Mouse (Mus musculus): Measurements from ENCODE around the gene Gpbp1l1. TPM values are rescaled to one million over a fixed set of nuclear protein-coding genes. Genes with fewer than 3 reads are reported as not detected.

The Gpbp1l1 gene
- polyA plus RNA-seq, 1 experiment: 107 TPM

- Histone ChIP-seq H3K4me1 (ENCODE audit: control insufficient read depth, insufficient read depth, low read length) (peaks cover 3% of the 10 kb centered on the region), H3K4me3 (ENCODE audit: low read depth, low read length) (peak overlapping the region; percentile 77), H3K9me3 (replicated peaks; ENCODE audit: control insufficient read depth, insufficient read depth, low read length, poor library complexity, severe bottlenecking) (no peaks in the 10 kb centered on the region), H3K36me3 (ENCODE audit: control insufficient read depth, insufficient read depth, low read length, poor library complexity, severe bottlenecking) (peaks cover 17% of the 10 kb centered on the region), H3K9ac (ENCODE audit: low read depth, poor library complexity, severe bottlenecking) (peak overlapping the region; percentile 81), H3K27ac (ENCODE audit: insufficient read depth, low read length) (peak overlapping the region; percentile 86), H3K27me3 (ENCODE audit: control insufficient read depth, insufficient read depth, low read length, poor library complexity, severe bottlenecking) (no peaks in the 10 kb centered on the region)
- no peak for TF ChIP-seq EP300 (IDR thresholded peaks at IDR 0.05; ENCODE audit: insufficient read depth, low read depth, low read length)
- no peak for TF ChIP-seq CTCF (IDR thresholded peaks at IDR 0.05; ENCODE audit: low read depth, low read length)
- no peak for TF ChIP-seq POLR2A (IDR thresholded peaks at IDR 0.05; ENCODE audit: insufficient read depth, low read length)
Measured at GRCm38 (mm10) chr4:116596978-116597881, 39.8 kb downstream of the Gpbp1l1 start.

DNA sequence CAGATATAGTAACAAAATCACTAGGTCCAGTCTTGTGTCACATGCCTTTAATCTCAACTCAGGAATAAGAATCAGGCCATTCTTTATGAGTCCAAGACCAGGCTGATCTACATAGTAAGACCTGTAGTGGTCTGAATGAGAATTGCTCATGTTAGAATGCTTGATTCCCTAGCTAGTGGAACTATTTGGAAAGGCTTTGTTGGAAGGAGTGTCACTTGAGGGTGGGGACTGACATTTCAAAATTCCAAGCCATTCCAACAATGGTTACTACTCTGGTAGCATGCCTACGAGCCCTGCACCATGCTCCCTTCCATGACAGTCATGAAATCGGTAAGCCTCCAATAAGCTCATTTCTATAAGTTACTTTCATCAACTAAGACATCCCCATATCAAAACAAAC is 55.2 kb downstream of the Gpbp1l1 start:
- Histone ChIP-seq H3K27ac (ENCODE audit: insufficient read depth, low read length) (no peak overlapping the region), H3K9me3 (replicated peaks; ENCODE audit: control insufficient read depth, insufficient read depth, low read length, poor library complexity, severe bottlenecking) (no peaks in the 10 kb centered on the region), H3K4me1 (ENCODE audit: control insufficient read depth, insufficient read depth, low read length) (no peaks in the 10 kb centered on the region), H3K36me3 (ENCODE audit: control insufficient read depth, insufficient read depth, low read length, poor library complexity, severe bottlenecking) (peaks cover 84% of the 10 kb centered on the region), H3K4me3 (ENCODE audit: low read depth, low read length) (no peak overlapping the region), H3K27me3 (ENCODE audit: control insufficient read depth, insufficient read depth, low read length, poor library complexity, severe bottlenecking) (no peaks in the 10 kb centered on the region), H3K9ac (ENCODE audit: low read depth, poor library complexity, severe bottlenecking) (no peak overlapping the region)
- no peak for TF ChIP-seq EP300 (IDR thresholded peaks at IDR 0.05; ENCODE audit: insufficient read depth, low read depth, low read length)

- H3K36me3 ChIP-seq (ENCODE audit: control insufficient read depth, insufficient read depth, low read length, poor library complexity, severe bottlenecking): peaks cover 83% of the 10 kb centered on the region
Measured at GRCm38 (mm10) chr4:116615237-116615636, 57.8 kb downstream of the Gpbp1l1 start.

DNA sequence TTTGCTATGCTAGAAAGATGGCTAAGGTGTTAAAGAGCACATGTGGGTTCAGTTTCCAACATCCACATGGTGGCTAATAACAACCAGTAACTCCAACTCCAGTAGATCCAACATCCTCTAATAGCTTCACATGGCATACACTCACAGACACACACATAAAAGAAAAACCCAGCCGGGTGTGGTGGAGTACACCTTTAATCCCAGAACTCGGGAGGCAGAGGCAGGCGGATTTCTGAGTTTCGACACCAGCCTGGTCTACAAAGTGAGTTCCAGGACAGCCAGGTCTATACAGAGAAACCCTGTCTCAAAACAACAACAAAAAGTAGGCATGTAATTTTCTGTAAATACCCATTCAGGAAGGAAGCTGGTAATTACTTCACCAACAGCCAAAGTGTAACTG is 67.4 kb downstream of the Gpbp1l1 start:
- Histone ChIP-seq H3K27me3 (ENCODE audit: control insufficient read depth, insufficient read depth, low read length, poor library complexity, severe bottlenecking) (no peaks in the 10 kb centered on the region), H3K4me3 (ENCODE audit: low read depth, low read length) (peak overlapping the region; percentile 34), H3K9me3 (replicated peaks; ENCODE audit: control insufficient read depth, insufficient read depth, low read length, poor library complexity, severe bottlenecking) (no peaks in the 10 kb centered on the region), H3K4me1 (ENCODE audit: control insufficient read depth, insufficient read depth, low read length) (no peaks in the 10 kb centered on the region), H3K36me3 (ENCODE audit: control insufficient read depth, insufficient read depth, low read length, poor library complexity, severe bottlenecking) (peaks cover 47% of the 10 kb centered on the region), H3K27ac (ENCODE audit: insufficient read depth, low read length) (no peak overlapping the region), H3K9ac (ENCODE audit: low read depth, poor library complexity, severe bottlenecking) (peak overlapping the region; percentile 93)
- TF ChIP-seq EP300 (IDR thresholded peaks at IDR 0.05; ENCODE audit: insufficient read depth, low read depth, low read length) (no peak), CTCF (IDR thresholded peaks at IDR 0.05; ENCODE audit: low read depth, low read length) (no peak), POLR2A (IDR thresholded peaks at IDR 0.05; ENCODE audit: insufficient read depth, low read length) (no peak)

More at GRCm38 (mm10) chr4:116615237-116615636, 57.8 kb downstream of the Gpbp1l1 start:
- Histone ChIP-seq H3K27ac (ENCODE audit: insufficient read depth, low read length) (no peak overlapping the region), H3K9me3 (replicated peaks; ENCODE audit: control insufficient read depth, insufficient read depth, low read length, poor library complexity, severe bottlenecking) (no peaks in the 10 kb centered on the region), H3K4me1 (ENCODE audit: control insufficient read depth, insufficient read depth, low read length) (no peaks in the 10 kb centered on the region), H3K9ac (ENCODE audit: low read depth, poor library complexity, severe bottlenecking) (no peak overlapping the region), H3K27me3 (ENCODE audit: control insufficient read depth, insufficient read depth, low read length, poor library complexity, severe bottlenecking) (no peaks in the 10 kb centered on the region), H3K4me3 (ENCODE audit: low read depth, low read length) (no peak overlapping the region)
- no peak for TF ChIP-seq POLR2A (IDR thresholded peaks at IDR 0.05; ENCODE audit: insufficient read depth, low read length)
- TF ChIP-seq EP300 (IDR thresholded peaks at IDR 0.05; ENCODE audit: insufficient read depth, low read depth, low read length): no peak
- no peak for TF ChIP-seq CTCF (IDR thresholded peaks at IDR 0.05; ENCODE audit: low read depth, low read length)

DNA sequence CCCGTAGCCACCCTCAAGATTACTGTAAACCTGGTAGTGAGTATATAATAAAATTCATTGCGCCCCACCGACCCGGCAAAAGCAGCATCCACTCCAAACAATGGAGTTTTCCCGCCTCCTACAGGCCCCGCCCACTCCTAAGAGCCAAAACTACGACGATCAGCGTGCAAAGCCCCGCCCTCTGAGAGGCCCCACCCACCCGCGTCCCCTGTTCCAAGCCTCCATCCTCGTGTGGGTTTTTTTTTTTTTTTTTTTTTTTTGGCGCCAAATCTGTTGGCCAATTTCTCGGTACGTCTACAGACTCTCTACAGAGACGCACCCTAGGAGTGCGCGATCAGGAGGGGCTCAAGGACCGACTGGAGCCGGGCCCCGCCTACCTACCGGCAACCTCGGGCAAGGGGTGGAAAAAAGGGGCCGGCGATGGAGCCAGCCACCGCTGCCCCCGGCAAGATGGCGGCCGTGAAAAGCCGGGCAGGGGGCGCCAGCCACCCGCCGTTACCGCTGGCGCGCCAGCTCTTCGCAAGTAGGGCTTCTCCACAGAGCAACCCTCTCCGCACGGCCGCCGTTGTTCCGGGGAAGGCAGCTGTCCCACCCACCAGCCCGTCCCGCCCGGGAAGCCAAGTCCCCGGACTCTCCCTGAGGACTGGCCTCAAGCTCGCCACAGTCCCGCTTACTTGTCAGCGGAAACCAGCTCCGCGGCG is 69.3 kb downstream of the Gpbp1l1 start:
- peaks cover 29% of the 10 kb centered on the region for H3K36me3 ChIP-seq (ENCODE audit: control insufficient read depth, insufficient read depth, low read length, poor library complexity, severe bottlenecking)
- peak overlapping the region; percentile 93 for H3K9ac ChIP-seq (ENCODE audit: low read depth, poor library complexity, severe bottlenecking)
- peak overlapping the region; percentile 98 for H3K4me3 ChIP-seq (ENCODE audit: low read depth, low read length)
- H3K27me3 ChIP-seq (ENCODE audit: control insufficient read depth, insufficient read depth, low read length, poor library complexity, severe bottlenecking): no peaks in the 10 kb centered on the region
- no peaks in the 10 kb centered on the region for H3K9me3 ChIP-seq (replicated peaks; ENCODE audit: control insufficient read depth, insufficient read depth, low read length, poor library complexity, severe bottlenecking)
- no peaks in the 10 kb centered on the region for H3K4me1 ChIP-seq (ENCODE audit: control insufficient read depth, insufficient read depth, low read length)
- H3K27ac ChIP-seq (ENCODE audit: insufficient read depth, low read length): peak overlapping the region; percentile 78
- TF ChIP-seq CTCF (IDR thresholded peaks at IDR 0.05; ENCODE audit: low read depth, low read length) (no peak), POLR2A (IDR thresholded peaks at IDR 0.05; ENCODE audit: insufficient read depth, low read length) (no peak), EP300 (IDR thresholded peaks at IDR 0.05; ENCODE audit: insufficient read depth, low read depth, low read length) (no peak)

DNA sequence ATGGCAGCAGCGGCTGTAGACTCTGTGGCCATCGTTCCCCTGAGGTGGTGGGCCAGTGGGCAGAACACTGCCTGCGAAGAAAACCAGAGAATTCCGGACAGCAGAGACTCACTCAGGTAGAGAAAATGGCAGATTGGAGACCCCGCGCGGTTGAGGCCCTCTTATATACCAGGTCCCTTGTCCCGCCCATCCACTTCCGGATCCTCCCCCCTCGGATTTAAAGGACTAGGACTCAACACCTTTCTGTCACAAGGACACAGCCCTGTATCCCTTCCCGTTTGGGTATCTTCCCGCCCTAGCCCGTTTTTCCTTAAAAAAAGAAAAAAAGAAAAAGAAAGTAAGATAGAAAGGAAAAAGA is 69.9 kb downstream of the Gpbp1l1 start:
- Histone ChIP-seq H3K27me3 (ENCODE audit: control insufficient read depth, insufficient read depth, low read length, poor library complexity, severe bottlenecking) (no peaks in the 10 kb centered on the region), H3K4me1 (ENCODE audit: control insufficient read depth, insufficient read depth, low read length) (no peaks in the 10 kb centered on the region), H3K4me3 (ENCODE audit: low read depth, low read length) (peak overlapping the region; percentile 98), H3K27ac (ENCODE audit: insufficient read depth, low read length) (peak overlapping the region; percentile 78), H3K9me3 (replicated peaks; ENCODE audit: control insufficient read depth, insufficient read depth, low read length, poor library complexity, severe bottlenecking) (no peaks in the 10 kb centered on the region), H3K9ac (ENCODE audit: low read depth, poor library complexity, severe bottlenecking) (peak overlapping the region; percentile 93), H3K36me3 (ENCODE audit: control insufficient read depth, insufficient read depth, low read length, poor library complexity, severe bottlenecking) (peaks cover 23% of the 10 kb centered on the region)
- TF ChIP-seq CTCF (IDR thresholded peaks at IDR 0.05; ENCODE audit: low read depth, low read length): no peak
- TF ChIP-seq POLR2A (IDR thresholded peaks at IDR 0.05; ENCODE audit: insufficient read depth, low read length): peak; percentile 90
- TF ChIP-seq EP300 (IDR thresholded peaks at IDR 0.05; ENCODE audit: insufficient read depth, low read depth, low read length): 0 out of 2 replicates have a peak, but pooled peaks have one; percentile 15

Data from ES-Bruce4 (cell line).